Mouse (Mus musculus) frontal cortex, postnatal 25 days (tissue): ENCODE results near the gene Zfp655.
A peak's percentile ranks its signal among the peaks of the same experiment; 100 is the strongest.
"Not testable (repeated sequence)": the region's sequence is repeated elsewhere in the genome, so short reads cannot be mapped to it uniquely, and the experiment has no call there.

Experiments used
- DNase-seq, 2 experiments: peaks; one replicate each; pipeline ENCODE4 v3.0.0; 2022; ENCODE audit warnings: low spot score in 2 of 2

Gene Zfp655

DNA sequence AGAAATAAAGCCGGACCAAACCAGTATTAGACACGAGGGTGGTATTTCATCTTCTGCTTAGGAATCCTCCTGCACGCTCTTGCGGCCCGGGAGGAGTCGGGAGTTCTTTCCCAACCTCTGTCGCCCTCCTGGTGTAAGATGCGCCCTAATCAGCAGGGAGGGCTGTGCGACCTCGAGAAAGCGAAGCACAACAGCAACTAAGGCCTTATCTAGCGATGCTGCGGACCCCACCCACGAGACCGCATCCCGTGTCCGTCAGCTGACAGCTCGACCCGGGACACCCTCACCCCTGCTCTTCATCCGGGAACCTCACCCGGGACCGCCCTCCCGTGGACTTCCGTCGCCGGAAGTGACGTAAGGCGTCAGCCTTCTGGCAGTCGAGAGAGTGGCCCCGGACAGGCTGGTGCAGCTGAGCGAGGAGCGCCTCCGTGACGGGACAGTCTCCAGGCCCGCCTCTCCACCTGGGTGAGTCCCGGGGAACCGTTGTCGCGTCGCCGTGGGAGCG is at the start of gene Zfp655:
Zfp655 (plus strand) TSS at position 349 of the 505 bp plus-strand sequence.
- DNase-seq, result peak; percentile 93 to 95

DNA sequence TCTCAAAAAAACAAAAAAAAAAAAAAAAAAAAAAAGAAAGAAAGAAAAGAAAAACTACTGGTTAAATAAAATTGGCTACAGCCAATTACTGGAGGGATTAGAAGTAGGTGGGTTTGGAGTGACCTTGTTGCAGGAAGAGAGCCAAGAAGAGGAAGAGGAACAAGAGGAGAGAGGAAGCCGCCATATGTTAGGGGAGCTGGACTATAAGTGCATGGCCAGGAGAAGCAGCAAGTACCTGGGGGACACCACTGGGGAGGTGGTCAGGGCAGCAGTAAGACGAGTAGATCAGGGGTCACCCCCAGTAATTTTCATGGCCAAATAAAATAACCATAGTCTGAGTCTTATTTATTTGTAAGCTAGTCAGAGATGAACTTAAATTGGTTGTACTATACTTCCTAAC is 46.3 kb upstream of the Zfp655 start:
- DNase-seq, result no peak

DNA sequence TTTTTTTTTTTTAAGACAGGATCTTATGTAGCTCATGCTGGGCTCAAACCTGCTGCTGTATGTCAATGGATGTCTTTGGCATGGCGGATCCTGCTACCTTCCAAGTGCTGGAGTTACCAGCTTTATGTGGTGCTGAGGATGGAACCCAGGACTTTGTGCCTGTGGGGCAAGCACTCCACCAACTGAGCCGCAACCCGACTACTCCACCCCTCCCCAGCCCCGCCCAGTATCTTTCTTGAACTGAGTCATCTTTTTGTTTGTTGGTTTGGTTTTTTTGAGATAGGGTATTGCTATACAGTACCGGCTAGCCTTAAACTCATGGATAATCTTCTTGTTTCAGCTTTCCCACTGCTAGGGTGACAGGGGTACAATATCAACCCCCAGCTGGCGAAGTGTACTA is 42.1 kb upstream of the Zfp655 start:
- no peak for DNase-seq

DNA sequence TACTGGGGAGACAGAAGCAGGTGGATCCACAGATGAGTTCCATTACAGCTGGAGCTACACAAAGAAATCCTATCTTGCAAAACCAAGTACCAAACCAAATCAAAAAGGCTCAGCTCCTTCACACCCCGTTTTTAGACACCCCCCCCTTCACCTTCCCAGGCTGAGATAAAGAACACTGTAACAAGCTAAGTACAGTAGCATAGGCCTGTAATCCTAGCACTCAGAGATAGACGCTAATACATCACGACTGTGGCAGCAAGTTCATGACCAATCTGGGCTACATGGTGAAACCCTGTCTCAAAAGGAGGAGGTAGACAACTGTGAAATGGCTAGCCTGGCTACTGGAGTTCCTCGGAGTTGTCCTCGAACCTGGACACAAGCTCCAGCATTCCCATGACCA is 41.1 kb upstream of the Zfp655 start:
- no peak for DNase-seq

DNA sequence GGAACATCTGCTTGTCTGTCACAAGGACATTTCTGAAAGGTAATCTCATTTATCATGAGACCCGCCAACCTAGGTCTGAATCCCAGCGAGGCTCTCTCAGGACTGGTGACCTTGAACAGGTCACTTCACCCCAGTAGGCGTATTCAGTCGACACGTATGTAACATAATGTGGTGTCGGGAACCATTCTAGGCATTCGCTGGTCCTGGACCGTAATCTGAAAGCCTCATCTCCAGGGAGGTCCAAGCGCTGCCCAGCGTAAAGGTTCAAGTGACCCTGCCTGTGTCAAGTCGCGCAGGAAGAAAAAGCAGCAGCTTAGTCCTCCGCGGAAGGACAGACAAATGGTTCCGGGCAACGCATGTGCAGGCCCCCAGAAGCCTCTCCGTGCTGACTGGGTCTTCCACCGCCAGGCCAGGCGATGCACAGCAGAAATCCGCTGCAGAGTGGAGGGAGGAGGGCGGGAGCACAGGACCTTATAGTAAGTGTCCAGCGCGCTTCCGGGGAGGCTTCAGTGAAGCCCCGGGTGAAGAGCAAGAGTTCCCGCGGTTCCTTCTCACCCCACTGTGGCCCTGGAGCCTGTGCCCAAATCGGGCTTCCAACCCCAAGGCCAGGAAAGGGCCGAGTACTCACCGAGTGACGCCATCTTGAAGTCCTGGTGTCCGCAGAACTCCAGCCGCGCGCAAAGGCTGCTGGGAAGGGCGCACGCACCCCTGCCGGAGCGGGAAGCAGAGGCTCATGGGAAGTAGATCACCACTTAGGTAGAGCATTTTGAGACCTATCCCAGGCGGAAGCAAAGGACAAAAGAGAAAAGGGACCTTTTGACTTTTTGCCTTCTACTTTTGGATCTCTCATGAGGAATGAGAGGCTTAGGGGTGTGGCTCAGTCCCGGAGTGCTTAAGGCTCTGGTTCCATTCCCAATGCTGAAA is 40.4 kb upstream of the Zfp655 start:
- DNase-seq, result peak; percentile 79 to 84

DNA sequence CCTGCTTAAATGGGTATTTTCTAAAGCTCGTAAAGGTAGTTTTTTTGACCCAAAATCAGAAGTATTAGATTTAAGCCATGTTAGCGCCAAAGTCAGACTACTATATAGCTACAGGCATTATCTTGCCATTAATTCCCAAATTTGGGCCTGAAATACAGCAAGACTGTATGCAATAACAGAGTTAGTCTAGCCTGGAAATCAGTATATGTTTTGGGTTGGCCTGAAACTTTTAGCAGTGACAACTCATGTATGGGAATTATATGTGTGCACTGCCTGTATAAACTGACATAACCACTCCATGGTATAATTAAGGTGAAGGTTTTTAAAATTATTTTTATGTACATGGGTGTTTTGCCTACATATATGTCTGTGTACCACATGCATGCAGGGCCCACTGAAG is 39.6 kb upstream of the Zfp655 start, which contains the start of gene Atp5j2:
Atp5j2 (minus strand) TSS at position 101 of the 400 bp plus-strand sequence.
- DNase-seq, result no peak

DNA sequence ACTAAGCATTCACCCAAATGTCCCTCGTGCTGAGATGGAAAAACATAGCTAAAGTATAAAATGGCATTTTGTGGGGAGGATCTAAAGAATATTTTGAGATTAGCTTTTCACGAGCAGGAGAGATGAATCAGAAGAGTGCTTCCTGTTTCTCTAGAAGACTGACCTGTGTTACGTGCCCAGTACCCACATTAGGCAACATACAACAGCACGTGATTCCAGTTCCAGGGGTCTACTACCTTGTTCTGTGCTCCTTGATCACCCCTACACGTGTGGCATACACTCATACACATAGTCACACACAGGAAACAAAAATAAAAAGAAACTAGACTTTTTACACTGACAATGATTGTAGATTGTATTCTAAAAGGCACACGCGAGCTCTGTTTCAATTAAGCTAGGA is 31.1 kb upstream of the Zfp655 start:
- DNase-seq, result no peak

DNA sequence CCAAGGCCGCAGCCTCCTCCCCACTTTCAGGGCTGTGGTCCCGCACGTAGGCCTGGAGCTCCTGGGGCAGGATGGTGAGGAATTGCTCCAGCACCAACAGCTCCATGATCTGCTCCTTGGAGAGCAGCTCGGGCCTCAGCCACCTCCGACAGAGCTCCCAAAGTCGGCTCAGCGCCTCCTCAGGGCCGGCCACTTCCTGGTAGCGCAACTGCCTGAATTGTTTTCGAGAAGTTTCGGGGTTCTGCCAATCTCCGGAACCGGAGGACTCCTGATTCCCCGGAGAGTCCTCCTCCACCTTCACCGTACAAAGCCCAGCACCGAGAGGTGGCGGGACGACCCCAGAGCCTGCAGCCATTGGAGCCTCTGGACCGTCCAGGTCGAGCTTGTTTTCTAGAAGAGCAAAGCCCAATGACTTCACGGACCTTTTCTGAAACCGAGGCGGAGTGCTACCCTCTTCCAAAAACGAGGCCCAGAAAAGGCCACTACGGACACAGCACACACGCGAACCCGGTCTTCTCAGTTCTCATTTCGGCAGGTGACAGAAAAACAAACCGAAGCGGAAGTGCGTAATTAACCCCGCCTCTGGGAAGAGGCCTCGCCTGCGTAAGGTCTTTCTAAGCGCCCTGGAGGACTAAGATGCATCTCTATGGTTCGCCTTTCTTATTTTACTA is 30.1 kb upstream of the Zfp655 start, which contains the start of gene Zkscan14:
Zkscan14 (minus strand) TSS at position 548 of the 671 bp plus-strand sequence.
- peak; percentile 38 to 50 for DNase-seq

DNA sequence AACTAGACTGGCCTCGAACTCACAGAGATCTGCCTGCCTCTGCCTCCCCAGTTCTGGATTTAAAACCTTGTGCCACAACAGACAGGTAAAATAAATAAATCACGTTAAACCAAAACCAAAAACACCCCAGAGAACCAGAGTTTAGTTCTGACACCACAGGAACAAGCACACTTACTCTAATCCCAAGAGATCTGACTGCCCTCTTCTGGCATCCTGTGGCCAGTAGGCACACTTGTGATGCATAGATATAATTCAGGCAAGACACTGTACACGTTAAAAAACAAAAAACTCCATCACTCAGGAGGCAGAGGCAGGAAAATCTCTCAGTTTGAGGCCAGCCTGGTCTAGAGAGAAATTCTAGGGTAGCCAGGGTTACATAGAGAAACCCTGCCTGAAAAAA is 29.1 kb upstream of the Zfp655 start:
- DNase-seq, result no peak

DNA sequence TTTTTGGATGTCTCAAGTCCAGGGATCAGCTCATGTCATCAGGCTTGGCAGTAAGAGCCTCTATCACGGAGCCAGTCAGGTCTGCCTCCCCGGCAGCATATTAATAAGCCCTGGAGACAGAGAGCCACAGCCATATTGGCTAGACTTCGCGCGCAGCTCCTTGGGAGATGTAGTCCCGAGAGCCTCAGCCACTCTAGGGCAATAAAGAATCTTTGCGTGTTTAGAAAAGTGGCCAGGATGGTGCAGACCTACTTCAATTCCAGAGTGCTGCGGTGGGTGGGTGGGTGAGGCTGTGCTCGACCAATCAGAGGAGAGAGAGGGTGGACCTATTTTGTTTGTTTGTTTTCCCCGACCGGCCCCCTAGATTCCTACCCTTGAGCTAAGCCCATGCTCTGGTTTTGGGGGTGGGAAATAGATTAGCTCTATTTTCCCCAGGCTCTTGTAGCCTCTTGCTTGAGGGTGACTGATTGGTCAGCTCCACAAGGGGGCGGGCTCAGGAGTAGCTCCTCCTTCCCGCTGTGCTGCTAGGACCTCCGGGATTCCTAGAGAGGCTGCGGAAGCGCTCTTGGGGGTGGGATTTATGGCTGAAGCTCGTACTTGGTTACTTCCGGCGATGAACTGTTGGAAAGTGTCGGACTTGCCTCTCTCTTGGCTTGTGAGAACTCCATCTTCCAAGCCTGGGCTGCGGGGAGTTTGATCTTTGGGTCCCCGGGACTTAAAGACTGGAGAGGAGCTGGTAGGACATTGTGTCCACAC is 27.4 kb upstream of the Zfp655 start, which contains the start of gene Zkscan5:
Zkscan5 (plus strand) TSS at position 627 of the 756 bp plus-strand sequence.
- DNase-seq, result peak; percentile 94 to 98

DNA sequence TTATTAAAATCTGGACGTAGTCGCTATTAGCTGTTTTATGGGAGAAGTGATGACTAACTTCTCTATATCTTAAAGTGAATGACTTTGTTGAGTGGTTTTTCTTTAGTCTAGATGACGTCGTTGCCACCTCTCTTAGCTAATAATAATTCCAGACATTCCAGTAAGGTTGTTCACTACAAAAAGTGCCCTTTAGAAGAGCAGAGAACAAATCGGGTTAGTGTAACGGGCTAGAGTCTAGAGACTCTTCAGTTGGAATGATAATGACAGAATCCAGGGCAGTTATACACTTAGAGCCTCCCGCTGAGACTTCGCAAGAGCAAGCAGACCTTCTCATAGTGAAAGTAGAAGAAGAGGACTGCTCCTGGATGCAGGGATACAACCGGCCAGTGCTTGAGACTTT is 26.5 kb upstream of the Zfp655 start:
- DNase-seq, result no peak

DNA sequence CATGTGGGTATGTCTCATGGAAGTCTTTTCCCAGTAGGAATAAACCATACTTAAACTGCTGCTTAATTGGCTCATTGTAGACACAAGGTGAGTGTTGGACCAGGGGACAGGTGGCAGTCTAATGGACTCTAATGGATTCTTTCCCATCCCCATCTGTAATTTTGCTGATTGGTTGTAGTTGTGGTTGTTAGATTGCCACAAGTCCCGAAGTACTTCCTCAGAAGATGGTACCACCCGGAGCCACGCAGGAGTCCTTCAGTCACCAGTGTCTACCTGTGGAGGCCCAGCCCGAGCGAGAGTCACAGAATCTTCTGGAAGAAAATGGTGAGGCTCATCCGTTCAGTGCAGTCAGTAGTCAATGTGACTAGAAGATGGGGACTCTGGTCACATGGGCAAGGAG is 24.1 kb upstream of the Zfp655 start:
- DNase-seq, result no peak

DNA sequence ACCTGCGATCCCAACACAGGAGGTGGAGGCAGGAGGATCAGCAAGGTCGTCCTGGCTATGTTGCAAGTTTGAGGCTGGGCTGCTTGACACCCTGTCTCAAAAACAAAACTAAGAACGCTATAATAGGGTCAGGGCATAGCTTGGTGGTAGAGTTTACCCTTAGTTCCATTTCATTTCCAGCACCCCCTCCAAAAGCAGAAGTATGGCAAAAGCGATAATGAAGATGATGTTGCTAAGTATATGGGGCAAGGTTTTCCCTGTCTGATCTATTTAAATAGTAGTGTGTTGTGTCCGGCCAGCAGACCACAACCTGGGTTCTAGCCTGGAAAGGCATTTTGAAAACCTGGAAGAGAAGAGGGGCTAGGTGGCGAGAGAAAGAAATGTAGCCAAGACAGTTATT is 23.6 kb upstream of the Zfp655 start:
- no peak for DNase-seq

DNA sequence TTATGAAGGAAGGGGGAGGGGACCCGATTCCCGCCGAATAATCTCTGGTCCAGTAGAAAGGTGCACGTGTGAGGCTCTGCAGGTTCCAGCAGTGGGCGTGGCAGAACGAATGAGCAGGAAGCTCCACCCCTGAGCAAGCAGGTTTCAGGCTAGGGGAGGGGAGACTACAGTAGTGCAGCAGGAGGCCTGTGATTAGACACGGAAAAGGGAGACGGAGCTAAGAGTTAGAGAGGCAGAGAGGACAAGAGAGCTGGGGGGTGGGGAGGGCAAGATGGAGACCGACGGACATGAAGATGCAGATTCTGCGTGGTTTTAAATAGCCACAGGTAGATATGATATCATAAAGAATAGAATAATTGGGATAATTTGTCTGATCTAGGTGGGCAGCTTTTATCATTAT is 23.1 kb upstream of the Zfp655 start:
- not testable (repeated sequence) for DNase-seq

DNA sequence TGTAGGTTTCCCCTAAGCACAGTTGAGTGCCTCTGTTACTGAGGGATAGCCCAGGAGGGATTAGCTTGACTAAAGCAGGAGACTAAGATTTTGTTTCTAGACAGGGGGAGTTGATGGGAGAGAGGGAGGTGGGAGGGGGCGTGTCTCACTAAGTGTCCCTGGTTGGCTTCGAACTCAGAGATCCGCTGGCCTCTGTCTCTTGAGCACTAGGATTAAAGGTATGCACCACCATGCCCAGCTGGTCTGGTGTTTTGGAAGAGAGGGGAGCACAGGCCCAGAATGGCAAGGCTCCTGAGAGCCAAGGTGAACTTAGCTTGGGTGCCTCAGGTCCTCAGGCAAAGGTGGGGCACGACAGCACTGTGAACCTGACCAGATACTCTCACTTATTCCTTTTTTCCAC is 20.2 kb upstream of the Zfp655 start:
- DNase-seq, result no peak

DNA sequence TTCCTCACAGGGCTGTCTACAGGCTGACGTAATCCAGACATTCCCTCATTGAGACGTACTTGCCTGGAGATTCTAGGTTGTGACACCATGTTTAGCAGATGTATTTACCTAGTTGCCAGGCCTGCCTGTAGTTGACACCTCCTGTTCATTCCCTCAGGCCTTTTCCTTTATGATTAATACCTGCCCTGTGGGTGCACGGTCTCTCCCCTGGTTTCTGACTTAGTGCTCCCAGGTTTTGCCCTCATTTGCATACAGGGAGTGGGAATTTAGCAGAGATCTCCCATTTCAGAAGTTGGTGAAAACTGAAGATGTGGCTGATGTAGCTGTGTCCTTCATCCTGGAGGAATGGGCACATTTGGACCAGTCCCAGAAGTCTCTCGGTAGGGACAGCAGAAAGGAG is 19.3 kb upstream of the Zfp655 start:
- no peak for DNase-seq

DNA sequence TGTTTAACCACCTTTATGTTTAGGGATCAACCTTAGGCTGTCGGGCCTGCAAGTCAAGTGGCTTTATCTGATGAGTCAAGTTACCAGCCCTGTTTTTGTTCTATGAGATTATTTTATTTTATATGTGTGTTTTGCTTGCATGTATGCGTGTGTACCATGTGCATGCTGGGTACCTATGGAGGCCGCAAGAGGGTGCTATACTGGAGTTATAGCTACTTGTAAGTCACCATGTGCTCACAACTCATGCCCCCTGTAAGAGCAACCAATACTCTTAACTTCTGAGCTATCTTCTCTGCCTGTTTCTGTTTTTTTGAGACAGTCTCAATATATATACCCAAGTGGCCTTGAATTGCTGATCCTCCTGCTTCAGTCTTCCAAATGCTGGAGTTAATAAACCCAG is 18.0 kb upstream of the Zfp655 start:
- DNase-seq, result no peak

DNA sequence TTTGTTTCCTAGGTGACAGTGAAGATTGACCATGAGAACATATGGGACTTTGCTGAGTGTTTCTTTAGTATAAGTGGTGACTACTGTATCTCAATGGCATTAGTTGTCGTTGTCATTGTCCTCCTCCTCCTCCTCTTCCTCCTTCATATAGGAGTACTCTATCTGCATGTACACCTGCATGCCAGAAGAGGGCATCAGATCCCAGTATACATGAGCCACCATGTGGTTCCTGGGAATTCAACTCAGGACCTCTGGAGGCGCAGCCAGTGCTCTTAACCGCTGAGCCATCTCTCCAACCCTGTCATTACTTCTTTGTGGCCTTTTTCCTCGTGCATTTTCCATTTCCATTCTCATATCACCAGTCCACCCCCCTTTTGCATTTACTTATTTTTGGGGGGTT is 16.8 kb upstream of the Zfp655 start:
- no peak for DNase-seq

DNA sequence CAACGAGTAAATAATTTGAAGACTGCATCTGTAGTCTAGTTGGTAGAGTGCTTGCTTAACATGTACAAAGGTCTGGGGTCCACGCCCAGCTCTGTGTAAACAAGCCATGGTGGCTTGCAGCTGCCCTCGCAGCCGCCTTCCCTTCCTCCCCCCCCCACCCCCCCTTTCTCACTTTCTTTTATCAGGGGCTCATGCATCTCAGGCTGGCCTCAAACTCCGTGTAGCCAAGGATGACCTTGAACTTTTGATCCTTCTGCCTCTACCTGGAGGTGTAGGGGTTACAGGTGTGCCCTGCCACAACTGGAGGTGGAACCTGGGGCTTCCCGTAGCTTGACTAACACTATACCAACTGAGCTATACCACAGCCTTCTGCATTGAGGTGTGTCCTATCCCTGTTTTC is 13.8 kb upstream of the Zfp655 start:
- DNase-seq, result no peak

DNA sequence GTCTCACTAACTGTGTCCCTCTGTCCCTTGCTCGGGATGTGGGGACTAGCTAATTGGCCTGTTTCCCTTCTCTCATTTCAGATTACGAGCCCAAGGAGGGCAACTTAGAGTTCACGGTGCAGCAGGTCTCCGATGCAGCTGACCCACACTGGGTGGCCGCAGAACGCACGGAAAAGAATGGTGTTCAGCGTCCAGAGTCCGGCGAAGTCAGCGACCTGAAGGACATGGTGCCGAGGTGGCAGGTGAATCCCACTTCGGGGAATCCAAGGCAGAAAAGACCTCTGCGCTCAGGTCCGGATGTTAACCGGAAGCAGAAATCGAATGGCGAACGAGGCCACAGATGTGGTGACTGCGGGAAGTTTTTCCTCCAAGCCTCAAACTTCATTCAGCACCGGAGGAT is 13.3 kb upstream of the Zfp655 start:
- DNase-seq, result no peak

DNA sequence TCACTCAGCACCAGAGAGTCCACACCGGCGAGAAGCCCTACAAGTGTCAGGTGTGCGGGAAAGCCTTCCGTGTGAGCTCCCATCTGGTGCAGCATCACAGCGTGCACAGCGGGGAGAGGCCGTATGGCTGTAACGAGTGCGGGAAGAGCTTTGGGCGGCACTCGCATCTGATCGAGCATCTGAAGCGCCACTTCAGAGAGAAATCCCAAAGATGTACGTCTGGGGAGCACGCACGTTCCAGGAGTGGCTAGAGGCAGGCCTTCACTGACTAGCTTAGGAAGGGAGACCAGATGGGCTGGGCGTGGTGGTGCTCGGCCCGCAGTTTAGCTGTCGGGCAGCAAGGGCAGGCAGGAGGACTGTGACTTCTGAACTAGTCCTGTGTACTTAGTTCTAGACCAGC is 12.8 kb upstream of the Zfp655 start:
- no peak for DNase-seq

DNA sequence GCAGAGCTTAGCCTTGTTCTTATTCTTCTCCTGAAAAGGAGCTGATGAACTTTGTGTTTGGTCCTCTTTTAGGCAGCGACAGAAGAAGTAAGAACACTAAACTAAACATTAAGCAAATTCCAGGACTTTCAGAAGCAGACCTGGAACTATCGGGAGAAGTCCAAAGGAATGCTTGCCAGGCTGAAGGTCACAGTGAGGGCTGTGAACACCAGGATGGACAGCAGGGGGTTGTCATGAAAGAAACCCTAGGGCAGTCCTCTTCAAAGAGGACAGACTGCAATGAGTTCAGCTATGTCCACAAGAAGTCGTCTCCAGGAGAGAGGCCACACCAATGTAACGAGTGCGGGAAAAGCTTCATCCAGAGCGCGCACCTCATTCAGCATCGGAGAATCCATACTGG is 11.5 kb upstream of the Zfp655 start:
- no peak for DNase-seq
